Mouse (Mus musculus) CD4-positive, CD25-positive, alpha-beta regulatory T cell, adult 2 months (primary cell): Measurements from ENCODE around the gene Ptpn3.
"Not testable (repeated sequence)": the region's sequence is repeated elsewhere in the genome, so short reads cannot be mapped to it uniquely, and the experiment has no call there.

Source experiments
- DNase-seq: peaks from one replicate; pipeline ENCODE4 v3.0.0-alpha.2; 2012; ENCODE audit warnings: low read depth, low spot score

Gene Ptpn3

DNA sequence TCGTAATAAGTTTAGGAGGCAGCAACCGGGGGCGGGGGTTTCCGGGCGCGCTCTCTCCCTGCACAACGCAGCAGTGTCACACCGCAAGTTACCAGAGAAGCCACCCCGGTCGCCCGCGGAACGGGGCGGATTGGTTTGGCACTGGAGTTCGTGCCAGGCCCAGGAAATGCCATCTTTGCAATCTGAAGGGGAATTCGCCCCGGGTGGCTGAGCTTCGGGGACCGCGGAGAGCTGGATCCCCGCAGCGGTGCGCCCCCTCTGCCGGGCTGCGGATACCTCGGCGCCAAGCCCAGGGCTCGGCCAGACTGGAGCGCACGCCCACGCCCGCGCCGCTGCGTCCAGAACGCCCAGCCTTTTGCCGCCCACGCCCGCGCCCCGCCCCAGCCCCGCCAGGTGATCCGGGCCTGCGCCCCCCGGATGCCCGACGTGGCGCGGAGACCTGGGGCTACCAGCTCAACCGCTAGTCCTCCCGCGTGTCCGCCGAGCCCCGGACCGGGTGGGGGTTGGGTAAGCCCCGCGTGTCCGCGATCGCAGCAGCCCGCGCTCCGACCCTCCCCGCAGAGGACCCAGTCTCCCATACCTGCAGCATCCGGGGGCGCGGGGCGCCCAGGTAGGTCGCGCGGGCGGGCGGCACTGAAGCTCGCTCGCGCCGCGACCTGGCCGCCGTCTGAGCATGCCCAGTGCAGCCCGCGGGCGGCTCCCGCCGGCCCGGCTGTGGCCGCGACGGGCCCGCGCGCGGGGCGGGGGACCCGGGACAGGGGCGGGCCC, 1.8 kb downstream of the Ptpn3 start:
- DNase-seq = peak; percentile 65

DNA sequence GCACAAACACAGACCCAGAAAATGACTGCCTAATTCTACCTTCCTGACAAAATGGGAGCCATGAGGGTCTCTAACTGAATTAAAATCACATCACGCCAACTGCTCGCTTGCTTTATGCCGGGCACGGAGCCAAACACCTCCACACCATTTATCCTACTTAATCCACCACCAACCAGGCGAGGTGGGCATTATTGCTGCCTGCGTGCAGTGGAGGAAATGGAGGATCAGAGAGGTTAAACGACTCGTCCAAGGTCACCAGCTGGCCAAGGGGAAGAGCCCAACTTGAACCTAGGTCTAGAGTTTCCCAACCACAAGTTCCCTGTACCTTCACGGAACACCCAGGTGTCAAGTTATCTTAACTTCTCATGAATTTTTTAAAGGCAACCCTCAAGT, 2.3 kb downstream of the Ptpn3 start:
- no peak for DNase-seq

DNA sequence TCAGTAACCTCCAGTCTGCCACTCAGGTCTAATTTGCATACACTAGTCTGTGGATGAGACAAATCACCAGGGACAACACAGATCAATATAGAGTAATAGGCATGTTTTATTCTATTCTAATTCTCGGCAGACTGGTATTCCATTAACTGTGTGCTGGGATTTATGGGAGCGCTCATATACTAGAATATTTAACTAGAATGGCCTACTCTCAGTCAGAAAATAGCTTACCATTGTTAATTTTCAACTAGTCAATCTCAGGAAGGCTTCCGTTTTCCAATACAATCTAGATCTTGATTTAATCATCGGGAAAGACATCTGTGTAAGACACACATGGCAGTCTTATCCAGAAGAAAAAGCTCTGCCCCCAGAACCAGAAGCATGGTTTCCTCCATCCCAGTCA, 3.5 kb downstream of the Ptpn3 start:
- no peak for DNase-seq

DNA sequence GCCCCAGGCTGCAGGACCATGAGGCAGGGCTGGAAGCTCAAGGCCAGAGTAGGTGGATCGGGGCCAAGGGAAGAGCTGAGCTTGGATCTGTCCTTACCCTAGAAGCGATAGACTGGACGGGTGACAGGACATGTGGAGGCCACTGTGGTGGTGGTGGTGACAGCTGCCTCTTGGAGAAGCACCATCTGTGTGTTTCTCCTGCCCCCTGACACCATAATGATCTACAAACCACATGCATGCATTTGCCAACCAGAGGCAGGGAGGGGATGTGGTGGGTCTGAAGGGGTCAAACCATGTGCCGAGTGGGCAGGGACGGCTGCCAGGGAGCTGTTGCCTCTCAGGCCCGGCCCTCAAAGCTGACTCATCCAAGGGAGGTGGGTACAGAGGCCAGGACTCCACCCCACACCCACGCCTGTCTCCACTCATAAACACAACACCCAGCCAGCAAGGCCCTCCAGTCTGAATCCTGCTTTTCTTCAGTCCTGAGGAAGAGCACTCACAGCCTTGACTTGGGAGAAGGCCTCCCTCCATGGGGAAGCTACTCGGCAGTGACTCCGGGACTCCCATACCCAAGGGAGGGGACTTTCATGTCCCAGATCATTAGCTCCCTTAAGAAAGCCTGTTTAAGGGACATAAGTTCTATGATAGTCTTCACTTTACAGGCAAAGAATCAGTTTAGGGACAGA, 6.5 kb downstream of the Ptpn3 start:
- DNase-seq = peak; percentile 15

DNA sequence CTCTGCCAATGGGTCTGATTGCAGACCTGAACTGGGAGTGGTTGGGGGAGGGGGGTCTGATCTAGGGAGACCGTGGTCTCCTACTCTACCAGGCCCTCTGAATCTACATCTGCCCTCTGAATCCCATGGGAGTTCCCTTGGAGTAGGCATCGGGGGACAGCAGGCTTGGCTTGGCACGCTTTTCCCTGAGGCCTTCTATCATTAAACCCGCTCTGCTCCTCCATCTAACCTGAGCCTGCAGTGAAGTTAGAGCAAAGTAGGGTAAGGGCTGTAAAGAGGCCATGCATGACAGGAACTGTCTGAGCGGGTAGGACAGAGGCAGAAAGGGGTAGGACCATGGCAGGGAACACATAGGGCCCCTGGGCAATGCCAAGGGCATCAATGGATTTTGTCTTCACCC, 9.0 kb downstream of the Ptpn3 start:
- DNase-seq = no peak

DNA sequence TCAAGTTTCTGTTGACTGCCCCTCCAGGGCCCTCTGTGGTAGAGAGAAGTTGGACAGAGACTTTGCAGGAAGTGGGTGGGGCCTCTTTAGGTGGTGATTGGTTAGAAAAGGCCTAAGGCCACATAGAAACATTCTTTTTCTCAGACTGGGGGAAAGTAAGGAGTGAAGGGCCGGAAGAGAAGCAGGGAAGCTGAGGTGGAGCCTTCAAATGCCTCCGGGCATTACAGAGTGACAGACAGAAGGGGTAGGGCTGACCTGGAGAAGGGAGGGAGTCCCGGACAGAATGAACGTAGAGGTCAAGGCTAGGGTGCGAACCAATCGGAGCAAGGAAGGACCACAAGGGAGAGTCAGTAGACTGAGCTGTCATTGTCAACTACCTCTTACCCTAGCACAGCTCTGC, 11.6 kb downstream of the Ptpn3 start:
- no peak for DNase-seq

DNA sequence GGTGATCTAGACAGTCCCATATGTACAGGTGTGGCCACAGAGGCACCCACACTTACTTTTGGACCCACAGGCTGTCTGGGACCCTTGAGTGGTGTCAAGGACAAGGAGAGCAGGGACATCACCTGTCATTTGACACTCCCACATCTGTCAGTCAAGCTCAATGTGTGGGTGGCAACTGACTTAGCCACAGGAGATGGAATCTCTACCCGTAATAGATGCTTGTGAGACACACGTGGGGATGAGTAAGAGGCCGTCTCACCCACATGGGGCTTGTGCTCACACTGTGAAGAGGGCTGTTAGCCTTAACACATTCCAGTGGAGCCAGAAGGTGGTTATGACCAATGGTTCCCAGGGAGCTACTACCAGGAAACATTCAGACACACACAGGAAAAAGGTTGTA, 13.8 kb downstream of the Ptpn3 start:
- DNase-seq = peak; percentile 28

DNA sequence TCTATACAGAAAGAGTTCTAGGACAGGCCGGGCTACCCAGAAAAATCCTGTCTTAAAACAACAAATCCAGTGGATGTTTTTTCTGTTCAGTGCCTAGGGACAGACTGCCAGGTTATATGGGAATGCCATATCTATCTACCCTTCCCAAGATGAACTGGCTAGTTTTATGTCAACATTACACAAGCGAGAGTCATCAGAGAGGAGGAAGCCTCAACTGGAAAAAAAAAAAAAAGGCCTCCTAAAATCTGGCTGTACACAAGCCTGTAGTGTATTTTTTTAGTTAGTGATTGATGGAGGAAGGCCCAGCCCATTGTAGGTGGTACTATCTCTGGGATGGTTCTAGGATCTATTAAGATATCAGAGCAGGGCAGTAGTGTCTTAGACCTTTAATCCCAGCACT, 16.4 kb downstream of the Ptpn3 start:
- no peak for DNase-seq

DNA sequence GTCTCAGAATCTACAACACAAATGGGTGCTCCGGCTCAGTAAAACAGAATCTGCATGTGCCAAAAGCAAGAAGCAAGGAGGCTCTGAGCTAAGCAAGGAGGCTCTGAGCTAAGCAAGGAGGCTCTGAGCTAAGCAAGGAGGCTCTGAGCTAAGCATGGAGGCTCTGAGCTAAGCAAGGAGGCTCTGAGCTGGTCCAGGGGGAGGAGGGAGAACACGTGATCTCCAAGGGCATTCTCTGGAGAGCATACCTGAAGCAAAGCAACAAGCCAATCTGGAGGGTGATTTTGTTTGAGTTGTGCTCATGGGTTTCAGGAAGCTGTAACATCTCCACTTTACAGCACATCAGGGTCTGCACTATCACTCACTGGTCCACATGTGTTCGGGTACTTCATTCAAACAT, 18.4 kb downstream of the Ptpn3 start:
- no peak for DNase-seq

DNA sequence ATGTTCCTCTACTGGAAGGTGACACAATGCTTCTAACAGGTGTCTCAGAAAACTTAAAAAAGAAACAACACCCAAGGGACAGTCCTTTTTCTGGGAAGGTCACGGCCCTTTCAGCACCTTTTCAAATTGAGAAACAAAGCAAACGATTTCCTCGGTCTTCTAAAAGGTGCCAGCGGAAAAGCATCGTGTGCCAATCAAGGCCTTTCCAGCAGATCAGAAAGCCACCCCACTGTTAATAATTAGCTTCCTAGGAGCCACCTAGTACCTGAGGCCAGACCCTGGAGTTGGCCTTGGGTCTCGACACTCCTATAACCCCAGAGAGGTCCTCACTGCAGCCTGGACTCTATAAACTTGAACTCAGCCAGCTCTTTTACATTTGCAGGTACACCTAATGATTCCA, 19.0 kb downstream of the Ptpn3 start:
- DNase-seq = no peak

DNA sequence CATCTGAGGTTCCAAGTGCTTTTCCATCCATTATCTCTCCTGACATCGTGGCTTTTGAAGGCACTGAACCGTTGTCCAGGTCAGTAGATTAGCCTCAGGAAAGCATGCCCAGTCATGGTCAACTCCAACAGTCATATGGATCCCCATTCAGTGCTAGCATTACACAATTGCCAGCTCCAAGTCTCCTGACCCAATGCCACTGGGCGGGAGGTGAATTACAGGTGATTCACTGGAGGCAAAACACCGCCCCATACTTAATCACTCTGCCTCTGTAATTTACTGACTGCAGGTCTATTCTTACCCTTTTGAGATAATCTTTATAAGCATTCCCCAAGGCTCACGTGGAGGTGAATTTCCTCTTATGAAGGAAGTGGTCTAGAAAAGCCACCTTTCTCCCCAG, 19.5 kb downstream of the Ptpn3 start:
- no peak for DNase-seq

DNA sequence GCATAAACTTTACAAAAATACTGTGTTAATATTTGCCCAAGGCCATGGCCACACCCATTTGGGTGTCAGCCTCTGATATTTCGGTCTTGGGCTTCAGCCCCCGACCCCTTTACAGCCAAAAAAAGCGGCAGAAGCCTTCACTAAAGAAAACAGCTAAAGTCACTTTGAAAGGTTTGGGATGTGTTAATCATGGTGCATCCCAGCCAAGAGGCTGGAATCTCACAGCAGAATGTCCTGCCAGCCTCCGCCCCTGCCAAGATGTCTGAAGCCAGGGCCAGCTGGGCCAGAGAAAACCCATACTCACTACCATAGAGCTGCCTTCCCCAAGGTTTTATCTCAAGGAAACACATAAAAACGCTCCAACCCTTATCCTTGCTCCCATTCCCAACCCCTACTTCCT, 20.7 kb downstream of the Ptpn3 start:
- no peak for DNase-seq

DNA sequence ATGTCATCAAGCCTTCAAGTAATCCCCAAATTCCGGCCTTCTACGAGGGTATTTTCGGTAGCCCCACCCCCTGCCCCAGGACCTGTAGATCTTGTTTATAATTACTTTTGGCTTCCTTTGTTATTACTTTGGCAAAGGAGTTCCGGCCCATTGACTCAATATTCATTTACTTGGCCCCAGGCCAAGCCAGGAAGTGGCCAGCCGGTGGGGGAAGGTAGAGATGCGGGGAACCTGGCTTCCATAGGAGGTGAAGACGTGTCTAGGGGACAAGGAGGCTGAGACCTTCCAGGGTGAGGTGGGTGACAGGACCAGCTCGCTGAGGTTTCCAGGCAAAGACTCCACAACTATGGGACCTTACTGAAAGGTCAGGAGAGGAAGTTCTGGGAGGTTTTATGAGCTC, 22.4 kb downstream of the Ptpn3 start:
- peak; percentile 36 for DNase-seq

DNA sequence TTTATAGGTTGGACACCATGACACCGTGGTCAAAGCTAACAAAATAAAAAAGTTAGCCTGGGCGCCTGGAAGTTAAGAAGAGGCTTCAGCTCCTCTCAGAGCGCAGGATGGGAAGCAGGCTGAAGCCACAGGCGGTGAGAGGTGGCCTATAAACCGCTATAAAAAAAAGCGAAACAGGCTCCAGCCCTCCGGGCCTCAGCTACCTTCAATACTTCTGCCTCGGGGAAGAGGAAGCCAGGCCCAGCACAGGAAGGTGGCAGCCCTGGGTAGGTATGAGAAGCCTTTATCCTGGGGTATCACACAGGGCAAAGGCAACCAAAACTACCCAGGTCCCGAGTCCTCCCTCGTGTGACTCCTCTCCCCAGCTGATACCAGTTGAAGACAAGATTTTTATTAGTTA, 22.8 kb downstream of the Ptpn3 start:
- DNase-seq = peak; percentile 7

DNA sequence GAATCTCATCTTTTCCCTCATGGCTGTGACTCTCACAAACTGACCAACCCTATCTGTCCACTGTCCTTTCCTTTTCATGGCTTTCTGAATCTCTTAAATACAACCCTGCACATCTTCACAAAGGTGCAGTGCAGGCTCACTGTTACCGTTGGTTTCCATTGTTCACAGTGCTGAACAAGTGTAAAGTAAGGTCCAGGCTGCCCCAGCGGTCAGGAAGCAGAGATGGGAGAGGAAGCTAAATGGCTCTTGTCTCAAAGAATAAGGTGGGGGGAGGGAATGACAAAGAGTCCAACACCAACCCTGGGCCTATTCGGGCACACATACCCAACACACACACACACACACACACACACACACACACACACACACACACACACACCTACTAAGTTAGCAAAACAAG, 24.0 kb downstream of the Ptpn3 start:
- DNase-seq = no peak

DNA sequence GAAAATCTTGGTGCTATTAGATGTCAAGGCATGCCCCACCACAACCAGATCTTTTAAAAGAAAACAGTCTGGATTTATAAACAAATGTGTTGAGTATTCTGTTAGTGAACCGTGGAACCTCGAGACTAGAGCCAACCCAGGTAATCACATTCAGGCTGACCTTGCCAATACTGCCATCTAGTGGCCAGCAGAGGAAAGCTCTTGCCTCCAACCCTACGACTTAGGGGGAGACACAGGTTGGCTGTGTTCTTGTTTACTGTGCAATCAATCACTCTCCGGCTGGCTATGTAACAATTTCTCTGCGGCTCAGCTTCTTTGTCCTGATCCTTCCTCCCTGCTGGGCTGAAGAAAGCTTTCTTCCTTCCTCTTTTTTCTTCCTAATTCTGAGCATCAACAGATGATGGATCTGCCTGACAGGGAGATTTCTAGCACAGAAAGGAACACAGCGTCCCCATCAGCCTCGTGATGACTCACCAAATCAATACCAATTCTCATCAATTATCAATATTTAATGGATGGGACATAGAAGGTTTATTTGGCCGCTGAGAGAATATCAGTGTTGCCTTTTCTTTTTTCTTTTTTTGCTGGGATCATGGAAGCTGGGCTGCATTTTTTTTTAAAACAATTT, 26.4 kb downstream of the Ptpn3 start:
- DNase-seq = peak; percentile 82

DNA sequence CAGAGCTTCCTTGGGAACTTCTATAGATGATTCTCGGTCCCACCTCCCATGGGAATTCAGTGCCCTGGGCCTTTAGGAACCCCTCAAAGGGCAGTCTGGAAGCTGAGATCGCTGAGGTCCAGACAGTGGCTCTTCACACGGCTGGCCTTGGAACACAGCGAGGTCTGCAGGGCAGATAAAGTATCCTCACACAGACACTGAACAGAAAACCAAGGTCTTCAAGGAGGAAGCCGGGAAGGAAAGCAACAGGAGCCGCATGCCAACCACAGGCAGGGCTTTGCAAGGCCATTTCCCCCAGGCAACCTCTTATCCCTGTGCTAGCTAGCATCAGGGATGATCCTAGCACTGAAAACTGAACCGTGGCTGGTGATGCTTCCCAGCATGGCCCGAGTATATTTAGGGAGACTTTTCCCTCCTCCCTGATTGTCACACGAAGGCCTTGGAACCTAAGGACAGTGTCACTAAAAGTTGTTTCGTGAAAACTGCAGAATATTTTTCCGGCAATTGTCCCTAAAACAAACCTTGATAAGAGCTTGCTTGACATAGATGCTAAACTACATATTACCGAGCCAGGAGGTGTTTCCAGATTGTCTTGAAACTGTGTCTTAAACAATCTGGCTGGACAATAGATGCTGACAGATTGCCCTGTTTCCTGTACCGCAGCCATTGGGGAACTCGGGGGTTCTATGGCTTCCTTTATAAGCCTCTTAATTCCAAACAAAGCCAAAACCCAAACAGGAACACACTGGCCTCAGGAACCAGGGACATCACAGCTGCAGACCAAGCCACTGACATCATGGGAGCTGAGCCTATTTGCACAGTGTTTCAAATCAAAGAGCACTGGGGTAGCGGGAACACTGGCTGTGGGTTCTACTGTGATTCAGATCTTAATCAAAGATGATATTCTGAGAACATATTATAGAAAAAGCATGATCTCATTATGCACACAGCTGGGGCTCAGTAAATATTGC, 27.8 kb downstream of the Ptpn3 start:
- DNase-seq = no peak

DNA sequence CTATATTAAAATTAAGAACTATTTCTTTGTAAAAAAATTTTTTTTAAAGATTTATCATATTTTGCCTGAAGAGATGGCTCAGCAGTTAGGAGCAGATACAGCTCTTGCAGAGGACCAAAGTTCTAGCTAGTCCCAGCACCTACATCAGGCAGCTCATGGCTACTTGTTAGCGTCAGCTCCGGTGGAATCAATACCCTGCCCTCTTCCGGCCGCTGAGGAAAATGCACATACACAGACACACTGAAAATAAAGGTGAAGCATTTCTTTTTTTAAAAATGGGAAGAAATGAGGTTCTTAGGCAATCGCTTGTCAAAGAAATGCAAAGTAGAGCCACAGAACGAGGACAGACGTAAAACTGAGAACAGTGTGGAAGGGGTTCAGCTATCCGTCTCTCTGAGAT, 30.6 kb downstream of the Ptpn3 start:
- peak; percentile 13 for DNase-seq

DNA sequence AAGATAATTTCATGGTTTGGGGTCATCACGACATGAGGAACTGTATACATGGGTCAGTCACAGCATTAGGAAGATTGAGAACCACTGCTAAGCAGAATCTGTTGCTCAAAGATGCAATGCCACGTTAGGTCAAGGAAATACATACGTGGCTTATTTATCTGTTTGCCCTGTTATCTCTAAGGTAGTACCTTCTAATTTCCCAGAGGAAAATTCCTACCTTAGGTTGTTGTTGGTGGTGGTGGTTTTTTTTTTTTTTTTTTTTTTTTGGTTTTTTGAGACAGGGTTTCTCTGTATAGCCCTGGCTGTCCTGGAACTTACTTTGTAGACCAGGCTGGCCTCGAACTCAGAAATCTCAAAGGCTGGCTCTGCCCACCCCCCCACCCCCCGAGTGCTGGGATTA, 31.1 kb downstream of the Ptpn3 start:
- DNase-seq = not testable (repeated sequence)

DNA sequence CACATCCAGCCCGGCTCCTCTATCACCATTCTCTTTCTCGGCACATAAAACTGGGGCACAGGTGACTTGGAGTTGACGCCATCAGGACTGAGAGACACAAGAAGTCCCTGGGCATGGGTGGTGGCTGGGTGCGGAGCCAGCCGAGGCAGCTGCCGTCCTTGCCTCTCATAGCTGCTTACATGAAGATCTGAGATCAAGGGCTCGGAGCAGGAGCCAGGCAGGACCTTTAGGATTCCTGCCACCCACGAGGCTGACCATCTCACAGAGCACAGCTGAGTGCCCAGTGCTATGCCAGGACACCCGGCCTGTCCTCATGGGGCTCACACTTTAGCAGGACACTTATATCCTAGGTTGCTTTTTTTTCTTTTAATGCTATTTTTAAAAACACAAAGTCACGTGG, 32.3 kb downstream of the Ptpn3 start:
- no peak for DNase-seq

DNA sequence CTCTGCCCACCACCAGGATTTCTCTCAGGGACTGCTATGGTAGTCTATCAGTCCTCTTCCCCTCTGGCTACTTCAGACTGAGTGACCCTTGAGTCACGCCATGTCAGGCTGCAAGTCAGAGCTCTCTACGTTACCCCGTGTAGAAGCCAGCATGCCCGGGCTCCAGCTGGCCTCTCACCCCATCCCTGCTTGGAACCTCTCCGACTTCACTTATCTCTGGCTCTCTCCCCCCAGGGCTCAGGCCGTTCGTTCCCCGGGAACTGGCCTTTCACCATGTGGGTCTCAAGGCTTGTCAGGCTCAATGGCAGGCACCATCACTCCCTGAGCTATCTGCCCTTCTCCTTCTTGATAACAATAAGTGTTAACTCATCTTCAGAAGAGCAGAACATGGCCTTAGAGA, 33.3 kb downstream of the Ptpn3 start:
- DNase-seq = no peak

DNA sequence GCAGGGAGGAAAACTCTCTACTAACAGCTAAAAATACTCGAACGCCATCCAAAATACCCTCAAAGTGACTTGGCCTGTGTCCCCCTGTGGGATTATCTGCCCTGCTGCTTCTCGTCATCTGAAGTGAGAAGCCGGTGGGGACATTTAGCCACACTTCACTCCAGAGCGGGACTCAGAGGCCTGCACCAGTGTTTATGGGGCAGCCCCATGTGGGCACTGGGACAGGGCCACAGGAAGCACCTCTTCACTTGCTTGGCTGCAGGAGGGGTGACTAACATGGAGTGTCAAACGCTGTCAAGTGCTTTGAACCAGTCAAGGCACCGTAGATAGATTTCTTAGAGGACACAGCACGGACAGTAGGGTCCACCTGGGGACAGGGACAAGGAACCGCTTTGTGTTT, 35.2 kb downstream of the Ptpn3 start:
- no peak for DNase-seq
